Mouse (Mus musculus) cerebral cortex, adult 2 months (tissue): ENCODE results near the gene Olfr70.

Experiments
- whole genome bisulfite sequencing: fragments of 180-500 bp; shearing (Covaris S2); methylation state at CpG from one replicate; pipeline ENCODE4 v1.1.7; 2018; 5-methylcytosine and 5-hydroxymethylcytosine counted together

Olfr70 gene

DNA sequence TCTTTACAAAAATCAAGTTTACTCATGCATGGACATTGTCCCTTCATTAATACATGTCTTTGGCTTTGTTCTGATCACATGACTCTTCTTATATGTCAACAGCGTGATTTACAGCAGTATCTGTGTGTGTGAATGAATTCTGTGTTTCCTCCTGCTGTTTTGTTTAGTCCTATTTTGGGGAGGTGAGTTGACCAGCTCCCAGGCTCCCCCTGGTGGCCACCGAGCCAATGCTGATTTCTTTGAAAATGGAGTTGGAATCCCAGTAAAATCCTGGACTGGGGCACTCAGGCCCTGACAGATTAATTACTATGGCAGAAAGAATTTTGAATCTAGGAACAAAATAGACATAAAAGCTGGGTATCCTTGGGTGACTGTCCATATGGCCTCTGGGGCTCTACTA is 11.2 kb upstream of the Olfr70 start:
- WGBS: 12% methylated on average over 2 of the region's 2 CpGs

DNA sequence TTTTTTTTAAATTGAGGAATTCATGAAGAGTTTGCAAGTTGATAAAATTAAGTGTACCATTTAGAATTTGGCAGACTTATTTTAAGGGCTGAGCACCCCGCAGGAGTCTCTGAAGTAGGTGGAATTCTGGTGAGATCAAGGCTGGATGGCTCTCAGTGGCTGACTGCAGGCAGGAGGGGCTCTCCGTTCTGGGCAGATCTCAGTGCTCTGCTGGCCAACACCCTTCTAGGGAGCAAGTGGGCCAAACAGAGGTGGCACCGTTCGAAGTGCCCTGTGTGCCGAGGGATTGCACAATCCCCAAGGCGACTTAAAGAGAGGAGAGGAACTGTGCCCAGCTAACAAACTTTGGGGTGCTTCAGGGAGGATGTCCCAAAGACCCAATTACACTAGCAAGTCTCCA is 9.3 kb upstream of the Olfr70 start, which contains the start of gene Olfr71:
Gene Olfr71, minus strand, starts transcription at position 387 of the 400 bp plus-strand sequence.
- WGBS: 33% methylated on average over 6 of the region's 6 CpGs

DNA sequence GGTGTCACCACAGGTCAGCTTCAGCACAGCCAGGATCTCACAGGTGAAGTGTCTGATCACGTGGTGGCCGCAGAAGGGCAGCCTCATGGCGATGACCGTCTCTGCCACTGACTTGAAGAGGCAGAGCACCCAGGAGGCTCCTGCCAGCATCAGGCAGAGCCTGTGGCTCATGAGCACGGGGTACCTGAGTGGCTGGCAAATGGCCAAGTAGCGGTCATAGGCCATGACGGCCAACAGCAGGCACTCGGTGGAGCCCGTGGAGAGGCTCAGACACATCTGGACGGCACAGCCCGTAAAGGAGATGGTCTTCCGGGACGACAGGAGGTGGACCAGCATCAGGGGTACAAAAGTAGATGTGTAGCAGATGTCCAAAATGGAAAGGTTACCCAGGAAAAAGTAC is 5.4 kb upstream of the Olfr70 start:
- 85% methylated on average over 13 of the region's 13 CpGs for WGBS

- WGBS: 79% methylated on average over 8 of the region's 8 CpGs
Observed at GRCm38 (mm10) chr4:43703851-43704250, 3.2 kb upstream of the Olfr70 start.

DNA sequence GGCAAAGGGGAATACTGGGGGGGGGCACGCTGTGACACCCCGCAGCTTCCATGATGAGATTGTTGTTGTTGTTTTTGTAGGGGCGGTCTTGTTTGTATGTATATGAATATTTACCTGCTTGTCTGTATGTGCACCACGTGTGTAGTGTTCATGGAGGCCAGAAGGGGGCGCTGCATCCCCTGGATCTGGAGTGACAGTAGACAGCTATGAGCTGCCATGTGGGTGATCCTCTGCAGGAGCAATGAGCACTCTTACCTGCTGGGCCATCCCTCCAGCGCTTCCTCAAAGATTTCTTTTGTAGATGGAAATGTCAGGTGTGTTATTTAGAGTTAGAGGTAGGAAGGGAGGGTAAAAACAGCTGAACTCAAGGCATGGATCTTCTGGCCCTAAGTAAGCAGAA is 2.8 kb upstream of the Olfr70 start:
- 85% methylated on average over 6 of the region's 6 CpGs for WGBS

- WGBS: 57% methylated on average over 13 of the region's 13 CpGs
Observed at GRCm38 (mm10) chr4:43696561-43696960, 4.0 kb downstream of the Olfr70 start.

GRCm38 (mm10) chr4:43695249-43695671 is 5.3 kb downstream of the Olfr70 start:
- 32% methylated on average over 9 of the region's 9 CpGs for WGBS

GRCm38 (mm10) chr4:43694439-43695248 is 6.0 kb downstream of the Olfr70 start:
- 94% methylated on average over 1 of the region's 1 CpGs for WGBS

GRCm38 (mm10) chr4:43693806-43694241 is 6.8 kb downstream of the Olfr70 start:
- 79% methylated on average over 5 of the region's 5 CpGs for WGBS

DNA sequence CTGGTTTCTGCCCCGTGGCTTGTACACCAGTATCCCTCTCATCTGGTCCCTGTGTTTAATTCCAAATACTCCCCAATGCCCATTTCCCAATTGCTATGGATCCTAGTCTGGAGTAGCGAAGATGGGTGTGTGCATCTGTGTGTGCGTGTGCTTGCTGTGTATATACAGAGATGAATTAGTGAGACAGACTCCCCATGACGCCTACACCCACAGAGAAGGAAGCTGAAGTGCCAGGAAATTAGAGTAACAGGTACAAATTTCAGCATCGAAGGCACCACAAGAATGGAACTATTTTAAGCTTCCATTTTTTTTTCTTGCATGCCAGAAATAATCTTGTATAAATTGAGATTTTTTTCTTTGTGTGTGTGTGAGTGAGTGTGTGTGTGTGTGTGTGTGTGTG is 9.6 kb downstream of the Olfr70 start:
- WGBS: 36% methylated on average over 5 of the region's 5 CpGs

- WGBS: 81% methylated on average over 17 of the region's 17 CpGs
Observed at GRCm38 (mm10) chr4:43690021-43690420, 10.6 kb downstream of the Olfr70 start.

GRCm38 (mm10) chr4:43679416-43680043 is 21.1 kb downstream of the Olfr70 start:
- WGBS: 92% methylated on average over 7 of the region's 7 CpGs

DNA sequence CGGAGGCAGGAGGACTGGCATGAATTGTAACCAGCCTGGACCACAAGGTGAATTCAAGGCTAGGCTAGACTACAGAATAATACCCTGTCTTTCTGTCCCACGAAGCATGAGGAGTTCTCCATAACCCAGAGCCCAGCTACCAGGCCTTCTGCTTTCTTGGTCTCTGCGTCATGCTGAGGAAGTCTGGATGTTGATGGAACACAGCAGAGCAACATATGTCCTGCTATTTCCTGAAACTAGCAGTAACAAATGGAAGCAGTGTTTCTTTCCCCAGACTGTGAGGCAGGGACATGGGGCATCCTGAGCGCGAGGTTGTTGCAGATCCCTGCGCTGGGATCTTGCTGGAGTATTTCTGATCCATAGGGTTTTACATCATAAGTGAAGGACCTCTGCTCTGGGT is 22.1 kb downstream of the Olfr70 start:
- 72% methylated on average over 6 of the region's 6 CpGs for WGBS

- 83% methylated on average over 4 of the region's 4 CpGs for WGBS
Observed at GRCm38 (mm10) chr4:43675608-43676007, 25.0 kb downstream of the Olfr70 start.

DNA sequence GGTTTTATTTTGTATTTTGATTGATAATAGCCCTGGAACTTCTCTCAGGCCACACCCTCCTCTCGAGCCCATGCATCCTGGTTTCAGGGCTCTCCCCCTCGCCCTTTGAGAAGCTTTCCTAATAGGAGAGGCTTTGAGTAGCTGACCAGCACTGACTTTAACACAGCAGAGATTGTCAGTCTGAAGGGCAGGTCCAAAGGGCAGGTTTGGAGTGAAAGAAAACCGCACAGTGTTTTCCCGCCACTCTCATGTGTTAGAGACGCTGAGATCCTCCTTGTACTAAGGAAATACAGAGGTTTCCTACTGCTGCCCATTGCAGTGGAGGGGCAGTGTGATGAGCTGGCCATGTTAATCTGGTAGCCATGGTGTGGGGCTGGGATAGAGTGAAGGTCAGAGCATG is 25.6 kb downstream of the Olfr70 start:
- WGBS: 84% methylated on average over 5 of the region's 5 CpGs

DNA sequence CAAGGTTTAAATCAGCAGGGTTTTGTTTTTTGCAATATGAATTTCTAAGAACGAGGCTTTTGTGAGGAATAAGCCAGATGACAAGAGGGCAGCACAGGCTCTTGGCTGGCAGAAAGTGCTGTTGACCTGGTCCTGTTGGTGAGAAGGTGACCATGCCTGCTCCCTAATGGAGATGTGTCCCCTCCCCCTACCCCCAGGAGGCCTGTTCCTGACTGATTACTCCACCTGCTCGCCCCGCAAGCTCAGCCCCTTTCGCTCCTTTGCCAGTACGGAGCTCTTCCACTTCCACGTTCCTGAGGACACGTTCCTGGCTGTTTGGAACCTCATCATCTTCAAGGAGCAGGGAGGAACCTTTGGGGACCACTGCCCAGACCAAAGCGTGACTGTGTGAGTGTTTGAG is 26.9 kb downstream of the Olfr70 start:
- WGBS: 84% methylated on average over 8 of the region's 8 CpGs

- WGBS: 10% methylated on average over 2 of the region's 2 CpGs
Observed at GRCm38 (mm10) chr4:43672070-43672469, 28.5 kb downstream of the Olfr70 start.

DNA sequence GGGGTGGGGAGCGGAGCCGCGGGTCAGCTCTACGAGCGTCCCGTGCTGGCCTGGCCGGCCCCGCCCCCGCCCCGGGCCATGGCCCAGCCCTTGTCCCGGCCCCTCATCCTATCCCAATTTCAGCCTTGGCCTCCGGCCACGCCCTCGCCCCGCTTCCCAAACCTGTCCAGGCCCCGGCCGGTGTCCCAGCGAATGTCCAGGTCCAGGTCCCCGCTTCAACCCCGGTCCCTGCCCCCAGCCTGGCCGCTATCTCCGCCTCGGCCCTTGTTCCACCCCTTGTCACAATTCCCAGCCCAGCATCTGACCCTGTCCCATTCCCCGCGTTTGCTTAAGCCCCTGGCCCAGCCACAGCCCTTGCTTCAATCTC is 31.2 kb downstream of the Olfr70 start:
- under 1% methylated on average over 23 of the region's 25 CpGs for WGBS

DNA sequence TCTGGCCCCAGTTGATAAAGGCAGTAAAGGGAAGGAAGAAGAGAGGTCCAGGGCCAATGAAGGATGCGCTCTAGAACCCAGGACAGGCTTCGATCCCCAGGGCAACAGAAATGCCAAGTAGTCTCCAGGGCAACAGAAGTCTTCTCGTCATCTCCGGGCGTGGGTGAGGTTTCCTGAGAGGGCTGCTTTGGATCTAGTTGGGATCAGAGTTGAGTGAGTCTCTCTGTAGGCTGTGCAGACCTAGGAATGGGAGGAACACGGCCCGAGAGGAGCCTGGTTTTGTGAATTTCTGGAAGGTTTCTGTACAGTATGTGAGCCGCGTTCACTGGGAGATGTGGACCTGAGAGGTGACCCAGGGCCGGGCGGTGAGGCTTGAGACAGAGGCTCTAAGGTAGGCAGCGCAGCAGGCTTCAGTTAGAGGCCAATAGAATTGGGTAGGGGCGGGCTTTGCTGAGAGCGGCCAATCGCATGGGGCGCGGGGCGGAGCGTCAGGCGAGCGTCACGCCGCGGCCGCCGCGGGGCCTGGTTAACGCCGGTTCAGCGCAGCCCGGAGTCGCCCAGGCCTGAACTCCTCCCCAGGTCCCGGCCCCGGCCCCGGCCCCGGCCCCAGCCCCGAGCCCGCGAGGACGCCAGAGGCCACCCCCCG is 31.7 kb downstream of the Olfr70 start, which contains the start of the genes Tmem8b and Fam221b:
Gene Tmem8b, plus strand, starts transcription at position 190 of the 646 bp plus-strand sequence.
Gene Fam221b, minus strand, starts transcription at position 364 of the 646 bp plus-strand sequence.
- 2% methylated on average over 40 of the region's 41 CpGs for WGBS

DNA sequence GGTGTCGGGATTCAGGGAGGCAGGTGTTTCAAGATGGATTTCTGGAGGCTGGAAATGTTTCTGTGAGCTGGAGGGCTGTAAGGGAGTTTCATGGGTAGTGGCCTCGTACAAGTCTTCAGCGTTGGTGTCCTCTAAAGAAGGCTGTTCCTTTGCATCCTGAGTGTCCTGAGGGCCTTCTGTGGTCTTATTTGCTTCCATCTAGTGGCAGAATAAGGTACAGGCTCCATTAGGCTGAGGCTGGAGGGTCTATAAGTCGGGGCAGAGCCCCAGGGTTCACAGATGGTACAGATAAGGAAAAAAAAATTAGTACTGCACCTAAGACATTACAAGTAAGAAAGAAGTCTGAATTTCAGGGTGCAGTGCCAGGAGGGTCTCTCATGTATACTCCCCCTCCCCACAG is 34.2 kb downstream of the Olfr70 start:
- WGBS: 37% methylated on average over 4 of the region's 4 CpGs

GRCm38 (mm10) chr4:43657146-43657545 is 43.5 kb downstream of the Olfr70 start:
- 31% methylated on average over 4 of the region's 4 CpGs for WGBS

GRCm38 (mm10) chr4:43656339-43657109 is 44.1 kb downstream of the Olfr70 start, which contains the start of gene Hint2:
TSS of gene Hint2 (minus strand) at chr4:43656466.
- WGBS: under 1% methylated on average over 34 of the region's 34 CpGs
